Mouse (Mus musculus) right cerebral cortex, postnatal 10 days (tissue): ENCODE results near the gene Tspan7.

Experiments
- DNase-seq, 2 experiments: peaks; one replicate each; pipeline ENCODE4 v3.0.0; 2021; ENCODE audit warnings: low spot score in 2 of 2

The Tspan7 gene

GRCm38 (mm10) chrX:10484872-10485569, at the start of gene Tspan7:
Tspan7 (plus strand) TSS chrX:10485158.
- peak; percentile 67 to 79 for DNase-seq

GRCm38 (mm10) chrX:10449323-10449980, 35.5 kb upstream of the Tspan7 start:
- peak; percentile 64 to 67 for DNase-seq

GRCm38 (mm10) chrX:10450143-10451060, 34.6 kb upstream of the Tspan7 start:
- peak in 1 of 2 experiments; percentile 27 for DNase-seq

GRCm38 (mm10) chrX:10453798-10454197, 31.2 kb upstream of the Tspan7 start:
- no peak for DNase-seq

GRCm38 (mm10) chrX:10457256-10457655, 27.7 kb upstream of the Tspan7 start:
- DNase-seq, result no peak

- no peak for DNase-seq
These were observed 7.9 kb upstream of the Tspan7 start for GRCm38 (mm10) chrX:10477088-10477487.

- DNase-seq, result peak in 1 of 2 experiments; percentile 21
These were observed 5.7 kb upstream of the Tspan7 start for GRCm38 (mm10) chrX:10479031-10479886.

GRCm38 (mm10) chrX:10479943-10480342, 5.0 kb upstream of the Tspan7 start:
- no peak for DNase-seq

- peak; percentile 72 to 86 for DNase-seq
These were observed 780 bp downstream of the Tspan7 start for GRCm38 (mm10) chrX:10485664-10486211.

- DNase-seq, result no peak
These were observed 13.6 kb downstream of the Tspan7 start for GRCm38 (mm10) chrX:10498580-10498979.

- no peak for DNase-seq
These were observed 17.7 kb downstream of the Tspan7 start for GRCm38 (mm10) chrX:10502616-10503015.

GRCm38 (mm10) chrX:10514417-10514816, 29.5 kb downstream of the Tspan7 start:
- no peak for DNase-seq

- no peak for DNase-seq
These were observed 30.0 kb downstream of the Tspan7 start for GRCm38 (mm10) chrX:10514971-10515370.

- DNase-seq, result no peak
These were observed 31.5 kb downstream of the Tspan7 start for GRCm38 (mm10) chrX:10516448-10516847.

- DNase-seq, result no peak
These were observed 32.0 kb downstream of the Tspan7 start for GRCm38 (mm10) chrX:10516925-10517324.

- DNase-seq, result no peak
These were observed 32.8 kb downstream of the Tspan7 start for GRCm38 (mm10) chrX:10517756-10518155.

- no peak for DNase-seq
These were observed 33.6 kb downstream of the Tspan7 start for GRCm38 (mm10) chrX:10518510-10518909.

GRCm38 (mm10) chrX:10535450-10535849, 50.5 kb downstream of the Tspan7 start:
- no peak for DNase-seq

- DNase-seq, result no peak
These were observed 54.1 kb downstream of the Tspan7 start for GRCm38 (mm10) chrX:10539009-10539408.

- peak in 1 of 2 experiments; percentile 30 for DNase-seq
These were observed 54.7 kb downstream of the Tspan7 start for GRCm38 (mm10) chrX:10539482-10540166.
